18 mouse cellular contexts compared by ENCODE assay signal in genomic region chr4:46959776-46960175, GRCm38 (mm10). TPM values are rescaled to one million over a fixed set of nuclear protein-coding genes. Genes with fewer than 3 reads are reported as not detected.
DNase-seq lines count a peak whose midpoint lies in the region; ATAC-seq and TF ChIP-seq lines count a peak whose summit lies in the region.
"Had no signal": no experiment of that assay in that cellular context is flagged by ENCODE, and none has a peak within 500 bp of the region (broad histone marks: within the 10 kb centered on the region; RNA-seq: fewer than 3 reads in every experiment).

No protein-coding gene starts in this region.

- no peaks in the 10 kb centered on the region for H3K4me1 ChIP-seq in intestine, embryonic 14.5 days (replicated peaks; ENCODE audit: control insufficient read depth, insufficient read depth, low read length)
- H3K4me1 ChIP-seq in intestine, embryonic 16.5 days (ENCODE audit: control insufficient read depth, insufficient read depth, low read length): no peaks in the 10 kb centered on the region; the same call in 1 of the 2 replicates
- H3K4me1 ChIP-seq in kidney, postnatal 0 days (replicated peaks; ENCODE audit: insufficient read depth, low read length): no peaks in the 10 kb centered on the region
- no peaks in the 10 kb centered on the region for H3K4me1 ChIP-seq in liver, embryonic 11.5 days (replicated peaks; ENCODE audit: control insufficient read depth, insufficient read depth, low read length)
- H3K4me1 ChIP-seq in hindbrain, embryonic 14.5 days (replicated peaks; ENCODE audit: control insufficient read depth, insufficient read depth, low read length): no peaks in the 10 kb centered on the region
- H3K4me1 ChIP-seq: limb, embryonic 12.5 days had no signal

- TF ChIP-seq CTCF in kidney, postnatal 0 days (IDR thresholded peaks at IDR 0.05; ENCODE audit: low read depth): no peak

- H3K4me3 ChIP-seq in intestine, embryonic 14.5 days (ENCODE audit: low read depth, low read length): no peak overlapping the region
- no peak overlapping the region for H3K4me3 ChIP-seq in intestine, embryonic 16.5 days (ENCODE audit: low read length)
- no peak overlapping the region for H3K4me3 ChIP-seq in kidney, postnatal 0 days (replicated peaks; ENCODE audit: low read depth, low read length)
- H3K4me3 ChIP-seq in liver, embryonic 11.5 days (ENCODE audit: low read depth, low read length): no peak overlapping the region
- no peak overlapping the region for H3K4me3 ChIP-seq in hindbrain, embryonic 14.5 days (replicated peaks; ENCODE audit: low read length)
- H3K4me3 ChIP-seq: gastrocnemius, adult 2 months; heart, adult 2 months; limb, embryonic 12.5 days had no signal

- H3K27me3 ChIP-seq in intestine, embryonic 14.5 days (replicated peaks; ENCODE audit: control insufficient read depth, insufficient read depth, low read length): no peaks in the 10 kb centered on the region
- H3K27me3 ChIP-seq in intestine, embryonic 16.5 days (replicated peaks; ENCODE audit: control insufficient read depth, insufficient read depth, low read length): no peaks in the 10 kb centered on the region
- H3K27me3 ChIP-seq in kidney, postnatal 0 days (ENCODE audit: insufficient read depth, low read length): no peaks in the 10 kb centered on the region
- H3K27me3 ChIP-seq in liver, embryonic 11.5 days (replicated peaks; ENCODE audit: control insufficient read depth, insufficient read depth, low read length): no peaks in the 10 kb centered on the region
- H3K27me3 ChIP-seq in hindbrain, embryonic 14.5 days (ENCODE audit: control insufficient read depth, insufficient read depth, low read length): no peaks in the 10 kb centered on the region
- H3K27me3 ChIP-seq: limb, embryonic 12.5 days had no signal

- H3K4me2 ChIP-seq in intestine, embryonic 14.5 days (ENCODE audit: low read length): no peak overlapping the region
- H3K4me2 ChIP-seq in intestine, embryonic 16.5 days (ENCODE audit: low read depth, low read length): no peak overlapping the region
- no peak overlapping the region for H3K4me2 ChIP-seq in kidney, postnatal 0 days (ENCODE audit: low read length)
- no peak overlapping the region for H3K4me2 ChIP-seq in liver, embryonic 11.5 days
- no peak overlapping the region for H3K4me2 ChIP-seq in hindbrain, embryonic 14.5 days (replicated peaks)
- H3K4me2 ChIP-seq: limb, embryonic 12.5 days had no signal

- DNase-seq in intestine, embryonic 14.5 days (ENCODE audit: low spot score): no peak
- no peak for DNase-seq in kidney, postnatal 0 days (ENCODE audit: low spot score)
- DNase-seq in liver, embryonic 11.5 days (ENCODE audit: low spot score): no peak
- DNase-seq in heart, adult 18-20 months: no peak
- no peak for DNase-seq in hindbrain, embryonic 14.5 days (ENCODE audit: low spot score)
- no peak for DNase-seq in retina, embryonic 14.5 days (ENCODE audit: low spot score)
- no peak for DNase-seq in cerebellum, postnatal 14 days
- DNase-seq: cerebellum, adult 9-11 months; gastrocnemius, adult 2 months; heart, adult 2 months; midbrain, embryonic 14.5 days; thymus, postnatal 36 days had no signal

- H3K9ac ChIP-seq in intestine, embryonic 14.5 days (ENCODE audit: low read length): no peak overlapping the region
- H3K9ac ChIP-seq in intestine, embryonic 16.5 days (ENCODE audit: low read depth, low read length): no peak overlapping the region
- H3K9ac ChIP-seq in kidney, postnatal 0 days (ENCODE audit: low read depth, low read length): no peak overlapping the region
- H3K9ac ChIP-seq in liver, embryonic 11.5 days (ENCODE audit: low read depth, low read length): no peak overlapping the region
- no peak overlapping the region for H3K9ac ChIP-seq in hindbrain, embryonic 14.5 days
- H3K9ac ChIP-seq: limb, embryonic 12.5 days had no signal

- ATAC-seq in intestine, embryonic 14.5 days (replicated peaks; ENCODE audit: low FRiP score, low TSS enrichment, low read depth): 0 out of 2 replicates have a peak, but pooled peaks have one; percentile 12
- ATAC-seq in intestine, embryonic 16.5 days: peak; percentile 97
- ATAC-seq in kidney, postnatal 0 days (replicated peaks; ENCODE audit: low FRiP score, low read depth): peak; percentile 83
- ATAC-seq in liver, embryonic 11.5 days (replicated peaks; ENCODE audit: low FRiP score): peak; percentile 77
- no peak for ATAC-seq in hindbrain, embryonic 14.5 days (ENCODE audit: low FRiP score)
- ATAC-seq: activated CD4-positive, CD25-positive, alpha-beta regulatory T cell, adult 4 months; lung, postnatal 0 days; Patski had no signal

- no peak overlapping the region for H3K27ac ChIP-seq in intestine, embryonic 14.5 days (ENCODE audit: low read depth)
- peak overlapping the region; percentile 29 for H3K27ac ChIP-seq in intestine, embryonic 16.5 days (ENCODE audit: low read length)
- no peak overlapping the region for H3K27ac ChIP-seq in kidney, postnatal 0 days
- H3K27ac ChIP-seq in liver, embryonic 11.5 days (ENCODE audit: low read depth, low read length): no peak overlapping the region
- H3K27ac ChIP-seq in hindbrain, embryonic 14.5 days: no peak overlapping the region
- H3K27ac ChIP-seq: gastrocnemius, adult 2 months; heart, adult 2 months; limb, embryonic 12.5 days had no signal

- H3K9me3 ChIP-seq in intestine, embryonic 14.5 days (ENCODE audit: control insufficient read depth, low read length): no peaks in the 10 kb centered on the region
- H3K9me3 ChIP-seq in intestine, embryonic 16.5 days (ENCODE audit: control insufficient read depth, low read length): no peaks in the 10 kb centered on the region
- no peaks in the 10 kb centered on the region for H3K9me3 ChIP-seq in kidney, postnatal 0 days (replicated peaks; ENCODE audit: low read length)
- H3K9me3 ChIP-seq in liver, embryonic 11.5 days (ENCODE audit: control insufficient read depth, low read length): no peaks in the 10 kb centered on the region
- no peaks in the 10 kb centered on the region for H3K9me3 ChIP-seq in hindbrain, embryonic 14.5 days (ENCODE audit: control insufficient read depth, low read length)
- H3K9me3 ChIP-seq: limb, embryonic 12.5 days had no signal

- H3K36me3 ChIP-seq in intestine, embryonic 14.5 days (ENCODE audit: control insufficient read depth, insufficient read depth, low read length): no peaks in the 10 kb centered on the region
- no peaks in the 10 kb centered on the region for H3K36me3 ChIP-seq in intestine, embryonic 16.5 days (ENCODE audit: control insufficient read depth, insufficient read depth, low read length)
- no peaks in the 10 kb centered on the region for H3K36me3 ChIP-seq in kidney, postnatal 0 days (ENCODE audit: insufficient read depth, low read length)
- H3K36me3 ChIP-seq in liver, embryonic 11.5 days (ENCODE audit: control insufficient read depth, insufficient read depth, low read length): no peaks in the 10 kb centered on the region
- H3K36me3 ChIP-seq in hindbrain, embryonic 14.5 days (replicated peaks; ENCODE audit: control insufficient read depth, insufficient read depth): no peaks in the 10 kb centered on the region
- H3K36me3 ChIP-seq: limb, embryonic 12.5 days had no signal

- 82% methylated on average over 6 of the region's 6 CpGs for WGBS in intestine, embryonic 14.5 days
- 73% methylated on average over 6 of the region's 6 CpGs for WGBS in intestine, embryonic 16.5 days
- WGBS in kidney, postnatal 0 days: 86% methylated on average over 6 of the region's 6 CpGs
- 77% methylated on average over 6 of the region's 6 CpGs for WGBS in liver, embryonic 11.5 days
- 94% methylated on average over 6 of the region's 6 CpGs for WGBS in hindbrain, embryonic 14.5 days

RNA-seq across cellular contexts. Expression of gene Gabbr2, which starts 31.9 kb away (rescaled TPM):
- 0.16 and 0.31 TPM in 2 replicates for polyA plus RNA-seq in intestine, embryonic 14.5 days (2014; fragmentation: Nextera tagmentation; extraction: Ambion mirVana)
- 0.07 and 0.17 TPM in 2 replicates for polyA plus RNA-seq in intestine, embryonic 16.5 days (2015; fragmentation: Nextera tagmentation; extraction: Ambion mirVana)
- 0.15 and 0.22 TPM in 2 replicates for polyA plus RNA-seq in kidney, postnatal 0 days (2015; fragmentation: Nextera tagmentation; extraction: Ambion mirVana)
- polyA plus RNA-seq in liver, embryonic 11.5 days (2014; fragmentation: Nextera tagmentation; extraction: Ambion mirVana): 0.09 and 0.19 TPM in 2 replicates
- not detected for total RNA-seq in heart, adult 18-20 months (2021)
- polyA plus RNA-seq in hindbrain, embryonic 14.5 days (2014; fragmentation: Nextera tagmentation; extraction: Ambion mirVana): 13.3 and 13.8 TPM in 2 replicates
- total RNA-seq: megakaryocyte progenitor cell, adult 5-6 weeks had no signal
- polyA plus RNA-seq: lung, postnatal 0 days; Patski had no signal

Comparison
In these comparisons a context has a peak if more than half of its experiments do, and no peak if none do; other contexts are left out.
1. RNA of gene Gabbr2, which starts 31.9 kb away (polyA plus RNA-seq): 13.3 to 13.8 TPM in hindbrain, embryonic 14.5 days; 0.15 to 0.22 TPM in kidney, postnatal 0 days, 0.09 to 0.19 TPM in liver, embryonic 11.5 days, 0.07 to 0.17 TPM in intestine, embryonic 16.5 days and 0.16 to 0.31 TPM in intestine, embryonic 14.5 days; every median in the first group is over 10 times any median in the second.